ENCODE assay signal across 8 mouse cellular contexts in the genomic region with DNA sequence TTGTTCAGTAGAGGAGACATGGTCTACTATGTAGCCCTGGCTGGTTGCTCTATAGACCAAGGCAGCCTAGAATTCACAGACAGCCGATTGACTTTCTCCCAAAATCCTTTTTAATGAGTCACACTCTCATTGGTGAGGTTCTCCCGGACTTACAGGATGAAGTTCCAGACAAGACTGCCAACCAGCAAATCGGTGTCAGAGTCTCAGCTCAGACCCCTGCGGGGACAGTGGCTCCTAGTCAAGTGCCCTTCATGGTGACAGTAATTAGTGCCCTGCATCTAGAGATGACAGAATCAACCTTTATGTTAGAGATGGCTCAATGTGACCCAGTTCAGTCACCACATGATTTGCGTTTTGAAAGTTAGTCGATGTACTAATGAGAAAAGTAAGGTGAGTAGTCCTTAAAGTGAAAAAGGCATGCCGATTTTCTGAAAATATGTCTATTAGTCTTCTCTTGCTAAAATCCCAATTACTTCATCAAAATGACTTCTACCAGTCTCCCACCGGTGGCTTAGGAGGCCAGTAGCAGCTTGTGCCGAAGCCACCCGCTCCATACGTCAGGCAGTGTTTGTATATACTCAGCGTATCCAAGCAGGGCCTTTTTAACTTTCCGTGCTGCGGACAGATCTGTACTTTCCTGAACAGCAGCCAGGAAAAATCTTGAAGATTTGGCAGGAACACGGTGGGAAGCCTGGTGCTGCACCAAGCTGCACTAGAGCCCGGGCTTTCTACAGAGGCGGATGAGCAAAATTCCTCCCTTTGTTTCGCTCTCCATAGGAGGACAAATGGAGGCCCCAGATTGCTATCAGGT.
DNase-seq lines count a peak whose midpoint lies in the region; ATAC-seq lines count a peak whose summit lies in the region.

No protein-coding gene starts in this region.

- intact Hi-C loops in heart, postnatal 25 days (cut with DNase I) = loop anchor here (2.0 to 5.0 kb wide), 4 partner anchors 57 to 187 kb away; a partner anchor contains a TSS

- H3K4me2 ChIP-seq in forebrain, embryonic 16.5 days (ENCODE audit: low read length) = peak overlapping the region; percentile 36
- H3K4me2 ChIP-seq in midbrain, embryonic 16.5 days (ENCODE audit: low read length) = peak overlapping the region; percentile 49
- peak overlapping the region; percentile 44; the same call in 1 of the 2 replicates for H3K4me2 ChIP-seq in stomach, embryonic 16.5 days (ENCODE audit: low read depth, low read length)

- H3K36me3 ChIP-seq in forebrain, embryonic 16.5 days (ENCODE audit: control insufficient read depth, insufficient read depth) = no peaks in the 10 kb centered on the region
- H3K36me3 ChIP-seq in midbrain, embryonic 16.5 days (ENCODE audit: control insufficient read depth, insufficient read depth, low read length) = no peaks in the 10 kb centered on the region
- H3K36me3 ChIP-seq in stomach, embryonic 16.5 days (ENCODE audit: control insufficient read depth, insufficient read depth, low read length) = no peaks in the 10 kb centered on the region

- WGBS in forebrain, embryonic 16.5 days = 18% methylated on average over 18 of the region's 18 CpGs
- 32% methylated on average over 18 of the region's 18 CpGs for WGBS in midbrain, embryonic 16.5 days
- 35% methylated on average over 18 of the region's 18 CpGs for WGBS in stomach, embryonic 16.5 days

- H3K9me3 ChIP-seq in forebrain, embryonic 16.5 days (ENCODE audit: control insufficient read depth, low read length) = no peaks in the 10 kb centered on the region
- peaks cover 2% of the 10 kb centered on the region; the same call in 1 of the 2 replicates for H3K9me3 ChIP-seq in midbrain, embryonic 16.5 days (replicated peaks; ENCODE audit: control insufficient read depth, low read length, poor library complexity, severe bottlenecking)
- no peaks in the 10 kb centered on the region for H3K9me3 ChIP-seq in stomach, embryonic 16.5 days (replicated peaks; ENCODE audit: control insufficient read depth, low read length)

- H3K4me1 ChIP-seq in forebrain, embryonic 16.5 days (replicated peaks; ENCODE audit: control insufficient read depth, insufficient read depth, low read length) = peaks cover 18% of the 10 kb centered on the region
- peaks cover 22% of the 10 kb centered on the region for H3K4me1 ChIP-seq in midbrain, embryonic 16.5 days (ENCODE audit: control insufficient read depth, insufficient read depth, low read length)
- H3K4me1 ChIP-seq in stomach, embryonic 16.5 days (ENCODE audit: control insufficient read depth, insufficient read depth, low read length) = peaks cover 24% of the 10 kb centered on the region

- no peak overlapping the region for H3K4me3 ChIP-seq in forebrain, embryonic 16.5 days (replicated peaks; ENCODE audit: low read length)
- peak overlapping the region; percentile 5; the same call in 1 of the 2 replicates for H3K4me3 ChIP-seq in midbrain, embryonic 16.5 days (ENCODE audit: low read depth, low read length)
- no peak overlapping the region; the same call in 1 of the 2 replicates for H3K4me3 ChIP-seq in stomach, embryonic 16.5 days (replicated peaks; ENCODE audit: low read length)

- no peaks in the 10 kb centered on the region for H3K27me3 ChIP-seq in forebrain, embryonic 16.5 days (replicated peaks; ENCODE audit: control insufficient read depth, insufficient read depth, low read length)
- no peaks in the 10 kb centered on the region for H3K27me3 ChIP-seq in midbrain, embryonic 16.5 days (ENCODE audit: control insufficient read depth, insufficient read depth, low read depth, low read length)
- no peaks in the 10 kb centered on the region for H3K27me3 ChIP-seq in stomach, embryonic 16.5 days (ENCODE audit: control insufficient read depth, insufficient read depth, low read length)

- H3K27ac ChIP-seq in forebrain, embryonic 16.5 days (ENCODE audit: low read length) = peak overlapping the region; percentile 25; the same call in 1 of the 2 replicates
- peak overlapping the region; percentile 79 for H3K27ac ChIP-seq in midbrain, embryonic 16.5 days (ENCODE audit: low read length)
- H3K27ac ChIP-seq in stomach, embryonic 16.5 days (ENCODE audit: low read length) = peak overlapping the region; percentile 91

- no peak overlapping the region for H3K9ac ChIP-seq in forebrain, embryonic 16.5 days (replicated peaks; ENCODE audit: low read depth, low read length)
- H3K9ac ChIP-seq in midbrain, embryonic 16.5 days (ENCODE audit: low read depth, low read length) = peak overlapping the region; percentile 26; the same call in 1 of the 2 replicates
- peak overlapping the region; percentile 29; the same call in 1 of the 2 replicates for H3K9ac ChIP-seq in stomach, embryonic 16.5 days (ENCODE audit: low read length)

- peak; percentile 15 for DNase-seq in left cerebral cortex, adult 11 months (ENCODE audit: low spot score)
- DNase-seq in left cerebral cortex, adult 8-10 months (ENCODE audit: low spot score in 2 of 2) = no peak
- peak; percentile 76 for DNase-seq in heart, postnatal 25 days (ENCODE audit: low spot score)
- DNase-seq in layer of hippocampus, postnatal 14 days (ENCODE audit: low spot score in 2 of 2) = peak; percentile 29 to 47
- DNase-seq in thymus, postnatal 25 days = no peak

- ATAC-seq in forebrain, embryonic 16.5 days = peak; percentile 81
- peak; percentile 54 for ATAC-seq in midbrain, embryonic 16.5 days
- peak; percentile 79 for ATAC-seq in stomach, embryonic 16.5 days (ENCODE audit: insufficient read depth, low FRiP score)

Comparison
In these comparisons a context has a peak if more than half of its experiments do, and no peak if none do; other contexts are left out.
1. DNase-seq: peak in left cerebral cortex, adult 11 months (single experiment), heart, postnatal 25 days (single experiment) and layer of hippocampus, postnatal 14 days (2 of 2); none in left cerebral cortex, adult 8-10 months (0 of 2) and thymus, postnatal 25 days (single experiment).
2. H3K27ac ChIP-seq: peak in every context shown above with its lines; median percentile 91 in stomach, embryonic 16.5 days; 79 in midbrain, embryonic 16.5 days; 25 in forebrain, embryonic 16.5 days.
3. Peak in every context shown above with its lines, with median percentiles within 50 percentile points of each other: ATAC-seq and H3K4me2 ChIP-seq.